ENCODE assay signal across 16 mouse cellular contexts in the genomic region with DNA sequence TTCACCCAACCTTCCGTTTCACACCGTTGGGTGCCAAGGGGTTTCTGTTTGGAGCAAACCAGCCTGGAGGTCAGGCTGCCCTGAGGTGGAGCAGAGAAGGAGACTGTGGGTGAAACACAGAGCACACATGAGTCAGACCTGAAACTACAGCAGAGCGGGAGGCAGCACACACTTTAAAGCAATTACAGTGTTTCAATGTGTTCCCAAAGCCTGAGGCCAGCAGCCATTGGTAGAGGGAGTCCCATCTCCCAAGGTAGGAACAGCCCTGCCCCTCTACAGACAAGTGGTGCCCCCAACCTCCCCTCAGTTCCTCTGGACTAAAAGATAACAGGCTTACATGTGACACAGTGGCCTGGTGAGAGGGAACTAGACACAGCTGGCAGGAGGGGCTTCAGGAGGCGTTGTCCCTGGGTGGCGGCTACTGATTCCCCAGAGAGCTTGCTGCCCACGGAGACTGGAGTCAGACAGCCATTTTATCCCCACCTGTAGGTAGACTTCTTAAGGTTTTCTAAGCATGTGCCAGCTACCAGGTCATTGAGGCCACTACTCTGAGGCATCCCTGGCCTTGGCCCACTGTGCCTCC. TPM values are rescaled to one million over a fixed set of nuclear protein-coding genes. Genes with fewer than 3 reads are reported as not detected.
A peak's percentile ranks its signal among the peaks of the same experiment; 100 is the strongest.
DNase-seq lines count a peak whose midpoint lies in the region; ATAC-seq and TF ChIP-seq lines count a peak whose summit lies in the region.
"Had no signal": no experiment of that assay in that cellular context is flagged by ENCODE, and none has a peak within 500 bp of the region (broad histone marks: within the 10 kb centered on the region; RNA-seq: fewer than 3 reads in every experiment).

No protein-coding gene starts in this region.

- 48% methylated on average over 6 of the region's 6 CpGs for WGBS in bone marrow, adult 2 months
- WGBS in liver, embryonic 11.5 days: 60% methylated on average over 6 of the region's 6 CpGs
- WGBS in olfactory bulb, adult 2 months: 47% methylated on average over 6 of the region's 6 CpGs

- H3K9me3 ChIP-seq in liver, embryonic 11.5 days (ENCODE audit: control insufficient read depth, low read length): no peaks in the 10 kb centered on the region
- H3K9me3 ChIP-seq: heart, embryonic 15.5 days; kidney, embryonic 15.5 days; neural tube, embryonic 15.5 days had no signal

- peak; percentile 90 for ATAC-seq in liver, embryonic 11.5 days (replicated peaks; ENCODE audit: low FRiP score)
- ATAC-seq in monocyte, adult 5-6 weeks (replicated peaks; ENCODE audit: insufficient number of reproducible peaks, low FRiP score, low TSS enrichment, poor library complexity, severe bottlenecking): no peak
- ATAC-seq: Patski had no signal

- intact Hi-C loops in heart, postnatal 36 days (cut with DNase I): no loop called here

- peak overlapping the region; percentile 57 for H3K27ac ChIP-seq in bone marrow, adult 2 months (ENCODE audit: control insufficient read depth, insufficient read depth, low read depth, low read length, poor library complexity)
- peak overlapping the region; percentile 58; the same call in 1 of the 2 replicates for H3K27ac ChIP-seq in liver, embryonic 11.5 days (ENCODE audit: low read depth, low read length)
- peak overlapping the region; percentile 92 for H3K27ac ChIP-seq in olfactory bulb, adult 2 months (ENCODE audit: insufficient read depth, low read depth, low read length)
- H3K27ac ChIP-seq: heart, embryonic 15.5 days; kidney, embryonic 15.5 days; neural tube, embryonic 15.5 days had no signal

- peaks cover 14% of the 10 kb centered on the region for H3K4me1 ChIP-seq in bone marrow, adult 2 months (ENCODE audit: control insufficient read depth, insufficient read depth, low read length)
- H3K4me1 ChIP-seq in liver, embryonic 11.5 days (replicated peaks; ENCODE audit: control insufficient read depth, insufficient read depth, low read length): peaks cover 41% of the 10 kb centered on the region
- H3K4me1 ChIP-seq in olfactory bulb, adult 2 months (ENCODE audit: control insufficient read depth, insufficient read depth, low read length): peaks cover 70% of the 10 kb centered on the region

- TF ChIP-seq POLR2A in bone marrow, adult 2 months (IDR thresholded peaks at IDR 0.05; ENCODE audit: borderline replicate concordance, control insufficient read depth, low read depth, low read length): no peak
- 0 out of 2 replicates have a peak, but pooled peaks have one; percentile 24 for TF ChIP-seq POLR2A in olfactory bulb, adult 2 months (IDR thresholded peaks at IDR 0.05; ENCODE audit: insufficient read depth, low read depth, low read length)

- peak; percentile 92 for DNase-seq in heart, adult 11 months
- DNase-seq in heart, postnatal 36 days: no peak
- no peak for DNase-seq in liver, embryonic 11.5 days (ENCODE audit: low spot score)
- DNase-seq in layer of hippocampus, postnatal 25 days (ENCODE audit: extremely low spot score in 1 of 2, low spot score in 1 of 2): no peak
- DNase-seq in frontal cortex, adult 2 months (ENCODE audit: extremely low spot score in 1 of 2, low spot score in 1 of 2): no peak
- DNase-seq: adrenal gland, adult 2 months; cerebellum, adult 11-12 months; right cerebral cortex, adult 18-20 months; thymus, postnatal 25 days had no signal

- H3K9ac ChIP-seq in liver, embryonic 11.5 days (ENCODE audit: low read depth, low read length): no peak overlapping the region
- H3K9ac ChIP-seq: heart, embryonic 15.5 days; kidney, embryonic 15.5 days; neural tube, embryonic 15.5 days had no signal

- H3K27me3 ChIP-seq in liver, embryonic 11.5 days (replicated peaks; ENCODE audit: control insufficient read depth, insufficient read depth, low read length): no peaks in the 10 kb centered on the region
- H3K27me3 ChIP-seq: heart, embryonic 15.5 days; kidney, embryonic 15.5 days; neural tube, embryonic 15.5 days; Patski had no signal

- TF ChIP-seq CTCF in bone marrow, adult 2 months (IDR thresholded peaks at IDR 0.05; ENCODE audit: control insufficient read depth, insufficient read depth, low read length): no peak
- TF ChIP-seq CTCF in olfactory bulb, adult 2 months (IDR thresholded peaks at IDR 0.05; ENCODE audit: insufficient read depth, low read depth, low read length): no peak

- no peak overlapping the region for H3K4me3 ChIP-seq in bone marrow, adult 2 months (replicated peaks; ENCODE audit: control insufficient read depth, low read depth, low read length)
- H3K4me3 ChIP-seq in liver, embryonic 11.5 days (ENCODE audit: low read depth, low read length): no peak overlapping the region
- H3K4me3 ChIP-seq in olfactory bulb, adult 2 months (ENCODE audit: insufficient read depth, low read depth, low read length): no peak overlapping the region
- H3K4me3 ChIP-seq: heart, embryonic 15.5 days; kidney, embryonic 15.5 days; neural tube, embryonic 15.5 days had no signal

- H3K4me2 ChIP-seq in liver, embryonic 11.5 days: peak overlapping the region; percentile 36
- H3K4me2 ChIP-seq: heart, embryonic 15.5 days; kidney, embryonic 15.5 days; neural tube, embryonic 15.5 days had no signal

- no peaks in the 10 kb centered on the region for H3K36me3 ChIP-seq in liver, embryonic 11.5 days (ENCODE audit: control insufficient read depth, insufficient read depth, low read length)
- H3K36me3 ChIP-seq: heart, embryonic 15.5 days; kidney, embryonic 15.5 days; neural tube, embryonic 15.5 days had no signal

RNA-seq across cellular contexts. Expression of gene Morn1, which starts 31.1 kb away (rescaled TPM):
- total RNA-seq in heart, postnatal 36 days (2021): 1 to 10 TPM in 1 of 2 experiments, under 1 TPM in 1; 0.89 to 1.7 TPM
- 2.0 and 6.5 TPM in 2 replicates for polyA plus RNA-seq in bone marrow, adult 2 months (2011; ENCODE audit: insufficient read depth, insufficient read length, low replicate concordance, missing spikeins)
- polyA plus RNA-seq in liver, embryonic 11.5 days (2014; fragmentation: Nextera tagmentation; extraction: Ambion mirVana): 3.4 and 3.5 TPM in 2 replicates
- not detected in 2 replicates for polyA plus RNA-seq in olfactory bulb, adult 2 months (2012; ENCODE audit: insufficient read depth, insufficient read length, low replicate concordance, missing spikeins)
- 10 to 100 TPM; 11.2 to 17.3 TPM for total RNA-seq in layer of hippocampus, postnatal 25 days (2021)
- 18.6 and 22.0 TPM in 2 replicates for polyA plus RNA-seq in frontal cortex, adult 2 months (2012; rRNA removed)
- total RNA-seq in monocyte, adult 5-6 weeks (2017): 0.97 TPM in 1 of 3 replicates, not detected in the others

RNA-seq across cellular contexts. Expression of gene Rer1, which starts 31.3 kb away (rescaled TPM):
- total RNA-seq in heart, postnatal 36 days (2021): 10 to 100 TPM; 67.0 to 72.9 TPM
- 41.1 and 55.8 TPM in 2 replicates for polyA plus RNA-seq in bone marrow, adult 2 months (2011; ENCODE audit: insufficient read depth, insufficient read length, low replicate concordance, missing spikeins)
- 163 and 168 TPM in 2 replicates for polyA plus RNA-seq in liver, embryonic 11.5 days (2014; fragmentation: Nextera tagmentation; extraction: Ambion mirVana)
- polyA plus RNA-seq in olfactory bulb, adult 2 months (2012; ENCODE audit: insufficient read depth, insufficient read length, low replicate concordance, missing spikeins): not detected in 2 replicates
- 10 to 100 TPM; 62.2 to 67.3 TPM for total RNA-seq in layer of hippocampus, postnatal 25 days (2021)
- polyA plus RNA-seq in frontal cortex, adult 2 months (2012; rRNA removed): 83.4 and 84.4 TPM in 2 replicates
- total RNA-seq in monocyte, adult 5-6 weeks (2017): 111 to 130 TPM (median 118 TPM) in 3 replicates

RNA-seq across cellular contexts. Expression of gene Pex10, which starts 50.7 kb away (rescaled TPM):
- 10 to 100 TPM; 19.4 to 23.1 TPM for total RNA-seq in heart, postnatal 36 days (2021)
- 3.4 and 12.1 TPM in 2 replicates for polyA plus RNA-seq in bone marrow, adult 2 months (2011; ENCODE audit: insufficient read depth, insufficient read length, low replicate concordance, missing spikeins)
- polyA plus RNA-seq in liver, embryonic 11.5 days (2014; fragmentation: Nextera tagmentation; extraction: Ambion mirVana): 7.2 and 9.0 TPM in 2 replicates
- polyA plus RNA-seq in olfactory bulb, adult 2 months (2012; ENCODE audit: insufficient read depth, insufficient read length, low replicate concordance, missing spikeins): not detected in 2 replicates
- 10 to 100 TPM; 21.6 to 26.5 TPM for total RNA-seq in layer of hippocampus, postnatal 25 days (2021)
- 16.7 and 21.1 TPM in 2 replicates for polyA plus RNA-seq in frontal cortex, adult 2 months (2012; rRNA removed)
- total RNA-seq in monocyte, adult 5-6 weeks (2017): 1.6 to 6.2 TPM (median 3.1 TPM) in 3 replicates
